Comparison of ENCODE assay signal across 9 mouse cellular contexts in the genomic region with DNA sequence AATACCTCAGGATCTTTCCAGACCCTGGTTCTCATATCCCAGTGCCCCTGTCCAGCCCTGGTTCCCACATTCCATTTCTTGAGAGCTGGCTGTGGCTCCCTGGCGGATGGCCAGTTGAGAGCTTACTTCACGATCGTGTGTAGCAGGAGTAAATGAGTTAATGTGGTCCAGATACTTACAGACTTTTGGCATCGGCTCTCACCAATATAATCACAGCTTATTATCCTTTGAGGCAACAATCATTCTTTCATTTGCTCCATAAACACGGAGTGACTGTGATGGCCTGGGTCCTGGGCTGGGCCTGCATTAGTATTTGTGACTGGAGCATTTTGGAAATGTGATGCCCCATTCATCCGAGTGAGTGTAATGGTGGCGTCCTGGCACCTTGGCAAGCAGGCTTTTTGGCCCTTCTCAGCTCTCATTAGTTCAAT.
A peak's percentile ranks its signal among the peaks of the same experiment; 100 is the strongest.
DNase-seq lines count a peak whose midpoint lies in the region; ATAC-seq and TF ChIP-seq lines count a peak whose summit lies in the region.
"Had no signal": no experiment of that assay in that cellular context is flagged by ENCODE, and none has a peak within 500 bp of the region (broad histone marks: within the 10 kb centered on the region; RNA-seq: fewer than 3 reads in every experiment).

No protein-coding gene starts in this region.

- WGBS in forebrain, embryonic 14.5 days: 29% methylated on average over 7 of the region's 7 CpGs
- WGBS in forebrain, embryonic 12.5 days: 59% methylated on average over 7 of the region's 7 CpGs

- intact Hi-C loops in left cerebral cortex, postnatal 10 days (cut with DNase I): no loop called here

- no peaks in the 10 kb centered on the region for H3K9me3 ChIP-seq in forebrain, embryonic 14.5 days (replicated peaks; ENCODE audit: control insufficient read depth, low read length)
- no peaks in the 10 kb centered on the region for H3K9me3 ChIP-seq in forebrain, embryonic 12.5 days

- H3K4me1 ChIP-seq in forebrain, embryonic 14.5 days (ENCODE audit: control insufficient read depth, insufficient read depth, low read length): peaks cover 20% of the 10 kb centered on the region; the same call in 1 of the 2 replicates
- H3K4me1 ChIP-seq in forebrain, embryonic 12.5 days: peaks cover 47% of the 10 kb centered on the region

- no peak overlapping the region for H3K4me3 ChIP-seq in forebrain, embryonic 14.5 days (ENCODE audit: low read depth, low read length)
- H3K4me3 ChIP-seq in forebrain, embryonic 12.5 days (replicated peaks): no peak overlapping the region
- H3K4me3 ChIP-seq in layer of hippocampus, adult 2 months: no peak overlapping the region

- no peak overlapping the region for H3K4me2 ChIP-seq in forebrain, embryonic 14.5 days (ENCODE audit: low read length)
- no peak overlapping the region for H3K4me2 ChIP-seq in forebrain, embryonic 12.5 days

- H3K36me3 ChIP-seq in forebrain, embryonic 14.5 days (ENCODE audit: control insufficient read depth, insufficient read depth, low read length): no peaks in the 10 kb centered on the region
- H3K36me3 ChIP-seq in forebrain, embryonic 12.5 days (replicated peaks): no peaks in the 10 kb centered on the region

- H3K27ac ChIP-seq in forebrain, embryonic 14.5 days (ENCODE audit: low read depth, low read length): no peak overlapping the region
- H3K27ac ChIP-seq in forebrain, embryonic 12.5 days: no peak overlapping the region
- H3K27ac ChIP-seq in layer of hippocampus, adult 2 months: no peak overlapping the region
- H3K27ac ChIP-seq: liver, embryonic 14.5 days had no signal

- H3K9ac ChIP-seq in forebrain, embryonic 14.5 days (ENCODE audit: low read length): no peak overlapping the region
- H3K9ac ChIP-seq in forebrain, embryonic 12.5 days: no peak overlapping the region
- H3K9ac ChIP-seq: liver, embryonic 14.5 days had no signal

- ATAC-seq in forebrain, embryonic 14.5 days: peak; percentile 60
- no peak for ATAC-seq in forebrain, embryonic 12.5 days (ENCODE audit: low FRiP score)

- DNase-seq in forebrain, embryonic 14.5 days (ENCODE audit: low spot score): peak; percentile 86
- DNase-seq in left cerebral cortex, postnatal 10 days (ENCODE audit: extremely low spot score in 1 of 2, low spot score in 2 of 2): peak; percentile 33 to 46
- DNase-seq in left cerebral cortex, adult 11 months (ENCODE audit: low spot score): no peak
- DNase-seq in MN1 (ENCODE audit: low spot score): peak; percentile 62
- DNase-seq in layer of hippocampus, adult 2 months (ENCODE audit: low spot score in 2 of 2): peak; percentile 15 to 17
- DNase-seq in urinary bladder, postnatal 10 days (ENCODE audit: low spot score): no peak
- DNase-seq in cerebellum, adult 9-11 months: no peak

- TF ChIP-seq CTCF in layer of hippocampus, adult 2 months (conservative IDR thresholded peaks at IDR 0.05): no peak

- no peaks in the 10 kb centered on the region for H3K27me3 ChIP-seq in forebrain, embryonic 14.5 days (replicated peaks; ENCODE audit: control insufficient read depth, insufficient read depth, low read length)
- H3K27me3 ChIP-seq in forebrain, embryonic 12.5 days: no peaks in the 10 kb centered on the region

Comparison
In these comparisons a context has a peak if more than half of its experiments do, and no peak if none do; other contexts are left out.
1. DNase-seq: peak in forebrain, embryonic 14.5 days (single experiment), left cerebral cortex, postnatal 10 days (2 of 2), MN1 (single experiment) and layer of hippocampus, adult 2 months (2 of 2); none in left cerebral cortex, adult 11 months (single experiment), urinary bladder, postnatal 10 days (single experiment) and cerebellum, adult 9-11 months (single experiment).